Mouse (Mus musculus): ENCODE data around the gene Fars2. TPM values are rescaled to one million over a fixed set of nuclear protein-coding genes. Genes with fewer than 3 reads are reported as not detected.

The Fars2 gene
- polyA plus RNA-seq, 1 experiment from 2014 or later, result 32.4 TPM

DNA sequence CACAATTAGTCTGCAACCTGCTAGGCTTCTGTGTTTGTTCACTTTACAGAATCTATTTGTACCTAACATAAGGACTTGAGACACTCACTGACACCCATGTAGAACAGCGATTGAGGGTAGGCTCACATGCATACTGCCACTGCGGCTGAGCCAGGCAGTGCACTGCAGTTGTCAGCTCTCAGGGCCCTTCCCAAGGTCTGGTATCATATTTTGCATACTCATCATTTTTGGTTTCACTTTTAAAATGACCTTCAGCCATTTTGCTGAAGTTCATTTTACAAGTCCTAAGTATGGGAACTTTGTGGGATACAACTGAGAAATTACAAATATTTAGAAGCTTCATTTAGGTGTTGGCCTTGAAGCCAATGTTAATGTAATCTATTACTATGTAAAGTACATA is 73.4 kb downstream of the Fars2 start:
- H3K9me3 ChIP-seq, result no peaks in the 10 kb centered on the region
- no peak overlapping the region for H3K4me2 ChIP-seq
- H3K27me3 ChIP-seq, result no peaks in the 10 kb centered on the region
- ATAC-seq (ENCODE audit: insufficient number of reproducible peaks, insufficient read depth, low FRiP score, low TSS enrichment, low read depth), result no peak
- H3K4me3 ChIP-seq (replicated peaks), result no peak overlapping the region
- no peaks in the 10 kb centered on the region for H3K36me3 ChIP-seq
- no peak overlapping the region for H3K9ac ChIP-seq (replicated peaks)
- H3K4me1 ChIP-seq (replicated peaks), result no peaks in the 10 kb centered on the region
- WGBS, result 95% methylated on average over 2 of the region's 2 CpGs
- H3K27ac ChIP-seq, result no peak overlapping the region

DNA sequence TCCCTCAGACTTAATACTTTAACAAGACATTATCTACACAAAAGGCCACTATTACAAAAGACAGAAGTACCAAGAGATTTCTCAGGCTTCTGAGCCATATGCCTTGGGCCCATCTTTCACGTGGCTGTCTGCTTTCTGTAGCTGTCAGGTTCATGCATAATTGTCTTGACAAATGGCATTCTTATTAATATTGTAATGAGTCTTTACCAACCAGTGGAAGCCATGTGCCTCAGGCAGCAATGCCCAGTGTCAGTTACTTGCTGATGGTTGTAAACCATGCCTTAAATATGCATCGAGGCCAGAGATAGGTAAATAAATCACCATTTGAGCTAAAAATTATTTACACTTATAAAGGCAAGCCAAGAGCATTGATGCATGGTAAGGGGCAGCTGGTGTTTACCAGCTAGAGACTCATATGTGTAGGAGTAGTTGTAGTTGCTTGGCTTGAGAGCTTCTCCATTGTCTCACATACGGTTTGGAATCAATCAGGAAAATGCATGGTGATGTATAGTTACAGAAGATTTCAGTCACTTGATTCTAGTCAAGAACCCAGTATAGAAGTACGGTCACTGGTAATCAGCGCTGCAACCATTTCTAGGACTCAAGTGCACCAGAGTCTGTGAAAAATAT is 76.4 kb downstream of the Fars2 start:
- Histone ChIP-seq H3K4me3 (replicated peaks) (no peak overlapping the region), H3K36me3 (no peaks in the 10 kb centered on the region), H3K4me1 (replicated peaks) (peaks cover 6% of the 10 kb centered on the region), H3K9me3 (no peaks in the 10 kb centered on the region), H3K27ac (no peak overlapping the region), H3K9ac (replicated peaks) (no peak overlapping the region), H3K27me3 (no peaks in the 10 kb centered on the region), H3K4me2 (no peak overlapping the region)
- no peak for ATAC-seq (ENCODE audit: insufficient number of reproducible peaks, insufficient read depth, low FRiP score, low TSS enrichment, low read depth)
- 82% methylated on average over 5 of the region's 5 CpGs for WGBS

DNA sequence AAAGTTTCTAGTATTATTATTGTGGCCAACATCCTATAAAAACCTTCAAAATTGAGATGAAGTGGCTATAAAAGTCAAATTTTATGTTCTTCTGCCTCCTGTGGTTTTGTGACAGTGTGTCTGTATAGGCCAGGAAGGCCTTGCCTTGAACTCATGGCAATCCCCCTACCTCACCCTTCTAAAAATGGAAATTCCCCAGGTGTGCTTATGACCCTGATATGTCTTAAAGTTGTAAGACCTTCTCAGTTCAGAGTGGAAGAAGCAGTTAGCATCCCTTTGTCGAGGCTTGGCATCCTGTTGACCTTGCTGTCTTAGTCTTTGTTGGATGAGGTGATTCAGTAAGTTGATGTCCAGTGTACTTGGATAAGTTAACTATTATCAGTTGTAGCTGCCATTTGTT is 82.1 kb downstream of the Fars2 start:
- no peak overlapping the region for H3K9ac ChIP-seq (replicated peaks)
- ATAC-seq (ENCODE audit: insufficient number of reproducible peaks, insufficient read depth, low FRiP score, low TSS enrichment, low read depth), result no peak
- WGBS, result 90% methylated on average over 1 of the region's 1 CpGs
- H3K36me3 ChIP-seq, result no peaks in the 10 kb centered on the region
- no peak overlapping the region for H3K4me2 ChIP-seq
- no peaks in the 10 kb centered on the region for H3K9me3 ChIP-seq
- H3K4me3 ChIP-seq (replicated peaks), result no peak overlapping the region
- H3K4me1 ChIP-seq (replicated peaks), result peaks cover 6% of the 10 kb centered on the region
- H3K27ac ChIP-seq, result no peak overlapping the region
- H3K27me3 ChIP-seq, result no peaks in the 10 kb centered on the region

DNA sequence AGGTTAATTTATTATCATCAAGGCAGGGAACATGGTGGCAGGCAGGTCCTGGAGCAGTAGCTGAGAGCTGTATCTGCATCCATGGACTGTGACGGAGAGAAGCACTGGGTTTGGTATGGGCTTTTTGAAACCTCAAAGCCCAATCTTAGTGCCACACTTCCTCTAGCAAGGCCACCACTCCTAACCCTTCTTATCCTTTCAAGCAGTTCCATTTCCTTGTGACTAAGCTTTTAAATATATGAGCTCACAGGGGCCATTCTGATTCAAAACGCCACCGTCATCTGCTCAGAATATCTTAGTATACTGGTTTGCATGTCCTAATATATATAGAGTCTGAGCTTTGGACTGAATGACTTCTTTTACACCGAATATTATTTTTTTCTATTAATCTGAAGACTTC is 83.2 kb downstream of the Fars2 start:
- Histone ChIP-seq H3K9ac (replicated peaks) (no peak overlapping the region), H3K27ac (no peak overlapping the region), H3K4me3 (replicated peaks) (no peak overlapping the region), H3K4me2 (no peak overlapping the region), H3K27me3 (no peaks in the 10 kb centered on the region), H3K36me3 (no peaks in the 10 kb centered on the region), H3K9me3 (no peaks in the 10 kb centered on the region), H3K4me1 (replicated peaks) (peaks cover 6% of the 10 kb centered on the region)
- 93% methylated on average over 4 of the region's 4 CpGs for WGBS
- no peak for ATAC-seq (ENCODE audit: insufficient number of reproducible peaks, insufficient read depth, low FRiP score, low TSS enrichment, low read depth)

DNA sequence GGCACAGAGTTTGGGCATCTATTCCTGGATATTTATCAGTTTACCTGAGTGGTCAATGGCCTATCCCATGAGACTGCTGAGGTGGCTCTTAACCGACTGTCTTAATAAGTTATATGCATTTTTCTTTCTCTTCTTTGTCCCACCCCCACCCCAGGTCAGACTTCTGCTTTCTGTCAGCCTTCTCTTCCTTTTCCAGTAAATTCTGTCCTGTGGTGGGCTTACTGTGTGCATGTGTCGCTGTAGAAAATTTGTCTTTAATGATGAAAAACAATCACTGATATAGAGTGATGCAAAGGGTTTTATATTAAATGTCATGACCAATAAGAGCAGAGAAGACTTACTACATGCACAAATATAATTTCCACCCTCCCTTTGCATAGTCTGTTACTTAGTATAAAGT is 85.3 kb downstream of the Fars2 start:
- no peak for ATAC-seq (ENCODE audit: insufficient number of reproducible peaks, insufficient read depth, low FRiP score, low TSS enrichment, low read depth)

DNA sequence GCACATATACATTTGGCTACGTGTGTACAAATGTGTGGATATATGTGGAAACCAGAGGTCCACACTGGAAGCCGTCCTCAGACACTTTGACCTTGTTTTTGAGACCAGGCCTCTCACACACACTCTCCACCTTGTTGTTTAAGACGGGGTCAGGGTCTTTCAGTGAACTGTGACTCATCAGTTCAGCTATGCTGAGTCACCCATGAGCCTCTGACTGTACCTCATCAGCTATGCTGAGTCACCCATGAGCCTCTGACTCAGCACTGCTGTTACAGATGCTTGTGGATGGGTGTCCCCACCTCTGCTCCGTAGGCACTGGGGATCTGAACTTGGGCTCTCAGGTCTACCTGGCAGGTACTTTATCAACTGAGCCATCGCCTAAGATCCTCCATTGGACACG is 85.8 kb downstream of the Fars2 start:
- no peaks in the 10 kb centered on the region for H3K36me3 ChIP-seq
- 89% methylated on average over 6 of the region's 6 CpGs for WGBS
- no peaks in the 10 kb centered on the region for H3K27me3 ChIP-seq
- no peaks in the 10 kb centered on the region for H3K9me3 ChIP-seq
- H3K4me1 ChIP-seq (replicated peaks), result no peaks in the 10 kb centered on the region
- no peak overlapping the region for H3K4me3 ChIP-seq (replicated peaks)
- no peak overlapping the region for H3K27ac ChIP-seq
- no peak overlapping the region for H3K9ac ChIP-seq (replicated peaks)
- ATAC-seq (ENCODE audit: insufficient number of reproducible peaks, insufficient read depth, low FRiP score, low TSS enrichment, low read depth), result no peak; the same call in 1 of the 2 replicates
- no peak overlapping the region for H3K4me2 ChIP-seq

More for the DNA sequence above, 85.3 kb downstream of the Fars2 start:
- Histone ChIP-seq H3K4me2 (no peak overlapping the region), H3K27me3 (no peaks in the 10 kb centered on the region), H3K4me3 (replicated peaks) (no peak overlapping the region), H3K4me1 (replicated peaks) (peaks cover 4% of the 10 kb centered on the region), H3K27ac (no peak overlapping the region), H3K36me3 (no peaks in the 10 kb centered on the region), H3K9ac (replicated peaks) (no peak overlapping the region), H3K9me3 (no peaks in the 10 kb centered on the region)
- WGBS, result 87% methylated on average over 2 of the region's 2 CpGs

DNA sequence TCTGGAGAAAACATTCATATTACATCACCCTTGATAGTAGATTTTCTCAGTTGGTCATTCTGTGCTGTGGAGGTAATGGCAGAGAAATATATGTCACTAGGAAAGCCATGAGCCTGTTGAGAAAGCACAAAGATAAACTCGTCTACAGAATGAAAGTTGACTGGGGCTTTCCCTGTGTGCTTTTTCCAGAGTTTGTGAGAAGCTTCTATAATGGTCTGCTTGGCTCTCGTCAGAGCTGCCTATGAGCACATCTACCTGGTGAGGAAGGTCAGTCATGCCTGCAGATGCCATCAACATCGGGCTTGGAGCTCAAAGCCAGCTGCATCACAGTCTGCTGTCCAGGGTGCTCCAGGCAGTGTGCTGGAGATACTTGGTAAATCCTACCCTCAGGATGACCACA is 87.1 kb downstream of the Fars2 start:
- H3K27ac ChIP-seq, result no peak overlapping the region
- WGBS, result 78% methylated on average over 3 of the region's 3 CpGs
- no peak for ATAC-seq (ENCODE audit: insufficient number of reproducible peaks, insufficient read depth, low FRiP score, low TSS enrichment, low read depth)
- no peaks in the 10 kb centered on the region for H3K4me1 ChIP-seq (replicated peaks)
- no peaks in the 10 kb centered on the region for H3K27me3 ChIP-seq
- no peak overlapping the region for H3K9ac ChIP-seq (replicated peaks)
- no peak overlapping the region for H3K4me3 ChIP-seq (replicated peaks)
- H3K9me3 ChIP-seq, result no peaks in the 10 kb centered on the region
- no peak overlapping the region for H3K4me2 ChIP-seq
- H3K36me3 ChIP-seq, result no peaks in the 10 kb centered on the region

DNA sequence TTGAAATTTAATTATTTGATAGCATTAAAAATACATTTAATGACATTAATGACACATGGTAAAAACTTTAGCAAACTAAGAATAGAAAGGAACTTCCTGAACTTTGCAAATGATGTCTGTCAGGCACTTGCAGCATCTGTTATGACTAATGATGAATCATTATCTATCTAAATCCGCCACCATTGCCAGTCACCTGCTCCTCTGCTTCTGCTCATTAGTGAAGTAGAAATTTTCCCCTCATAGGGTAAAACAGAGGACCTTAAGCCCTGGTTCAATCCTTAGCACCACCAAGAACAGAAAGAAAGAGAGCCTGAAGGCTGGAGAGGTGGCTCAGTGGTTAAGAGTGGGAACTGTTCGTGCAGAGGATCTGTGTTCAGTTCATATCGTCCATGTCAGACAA is 93.8 kb downstream of the Fars2 start:
- H3K4me1 ChIP-seq (replicated peaks), result no peaks in the 10 kb centered on the region
- H3K4me2 ChIP-seq, result no peak overlapping the region
- 86% methylated on average over 3 of the region's 3 CpGs for WGBS
- no peaks in the 10 kb centered on the region for H3K9me3 ChIP-seq
- no peak for ATAC-seq (ENCODE audit: insufficient number of reproducible peaks, insufficient read depth, low FRiP score, low TSS enrichment, low read depth)
- H3K27me3 ChIP-seq, result no peaks in the 10 kb centered on the region
- H3K36me3 ChIP-seq, result no peaks in the 10 kb centered on the region
- H3K9ac ChIP-seq (replicated peaks), result no peak overlapping the region
- no peak overlapping the region for H3K27ac ChIP-seq
- H3K4me3 ChIP-seq (replicated peaks), result no peak overlapping the region

DNA sequence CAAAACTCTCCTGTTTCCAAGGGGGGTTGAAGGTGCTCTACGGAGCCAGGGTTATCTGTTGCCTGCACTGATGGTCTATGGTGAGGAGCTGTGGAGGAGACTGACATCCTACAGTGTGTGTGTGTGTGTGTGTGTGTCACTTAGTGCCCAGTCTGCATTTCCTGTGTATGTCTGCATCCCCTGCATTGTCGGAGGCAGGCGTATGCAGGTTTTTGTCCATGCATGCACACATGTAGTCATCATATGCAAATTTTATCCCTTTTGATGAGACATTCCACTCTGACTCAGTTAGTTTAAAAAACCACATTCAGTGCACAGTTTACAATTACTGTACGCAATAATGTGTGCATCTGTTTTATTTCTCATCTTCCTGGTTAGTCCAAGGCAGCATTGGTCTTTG is 96.8 kb downstream of the Fars2 start:
- H3K27ac ChIP-seq, result no peak overlapping the region
- no peaks in the 10 kb centered on the region for H3K4me1 ChIP-seq (replicated peaks)
- no peak for ATAC-seq (ENCODE audit: insufficient number of reproducible peaks, insufficient read depth, low FRiP score, low TSS enrichment, low read depth)
- H3K4me3 ChIP-seq (replicated peaks), result no peak overlapping the region
- H3K9ac ChIP-seq (replicated peaks), result no peak overlapping the region
- no peaks in the 10 kb centered on the region for H3K27me3 ChIP-seq
- no peaks in the 10 kb centered on the region for H3K9me3 ChIP-seq
- no peak overlapping the region for H3K4me2 ChIP-seq
- no peaks in the 10 kb centered on the region for H3K36me3 ChIP-seq
- 86% methylated on average over 4 of the region's 4 CpGs for WGBS

DNA sequence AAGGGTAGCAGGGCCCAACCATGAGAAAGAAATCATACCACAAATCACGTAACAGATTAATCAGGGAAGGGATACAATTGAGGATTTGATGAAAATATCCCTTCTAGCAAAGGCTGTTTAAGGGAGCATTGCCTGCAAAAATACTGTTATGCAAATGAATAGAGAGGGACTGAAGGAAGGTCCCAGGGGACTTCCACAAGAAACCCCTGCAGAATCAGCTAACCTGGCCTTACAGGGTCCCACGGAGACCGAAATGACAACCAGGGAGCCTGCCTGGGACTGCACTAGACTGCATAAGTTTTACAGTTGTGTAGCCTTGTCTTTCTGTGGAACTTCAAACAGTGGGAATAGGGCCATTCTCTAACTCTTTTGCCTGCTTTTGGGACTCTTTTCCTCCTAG is 98.8 kb downstream of the Fars2 start:
- H3K4me1 ChIP-seq (replicated peaks), result no peaks in the 10 kb centered on the region
- H3K27me3 ChIP-seq, result no peaks in the 10 kb centered on the region
- ATAC-seq (ENCODE audit: insufficient number of reproducible peaks, insufficient read depth, low FRiP score, low TSS enrichment, low read depth), result no peak
- no peak overlapping the region for H3K27ac ChIP-seq
- no peaks in the 10 kb centered on the region for H3K36me3 ChIP-seq
- H3K9ac ChIP-seq (replicated peaks), result no peak overlapping the region
- no peak overlapping the region for H3K4me3 ChIP-seq (replicated peaks)
- H3K9me3 ChIP-seq, result no peaks in the 10 kb centered on the region
- 87% methylated on average over 3 of the region's 3 CpGs for WGBS
- no peak overlapping the region for H3K4me2 ChIP-seq

DNA sequence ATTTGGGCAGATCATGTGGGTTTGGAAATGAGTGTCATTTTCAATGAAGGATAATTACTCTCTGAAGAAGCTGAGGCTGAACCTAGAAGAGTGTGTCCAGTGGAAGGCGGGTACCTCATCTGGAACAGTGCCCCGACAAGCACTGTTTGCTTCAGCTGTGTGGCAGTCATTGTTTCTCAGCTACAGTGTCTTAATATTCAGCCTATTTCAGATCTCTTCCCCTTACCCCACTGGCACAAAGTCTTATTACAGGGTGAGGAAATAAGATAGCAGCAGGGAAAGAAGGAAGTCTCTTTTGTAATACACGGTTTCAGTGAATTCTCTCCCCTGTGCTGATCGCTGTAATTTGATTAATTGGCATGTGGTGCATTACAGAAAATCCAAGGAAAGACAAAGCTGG is 101.1 kb downstream of the Fars2 start:
- H3K36me3 ChIP-seq, result no peaks in the 10 kb centered on the region
- H3K4me2 ChIP-seq, result no peak overlapping the region
- H3K9me3 ChIP-seq, result no peaks in the 10 kb centered on the region
- H3K4me1 ChIP-seq (replicated peaks), result no peaks in the 10 kb centered on the region
- 84% methylated on average over 4 of the region's 4 CpGs for WGBS
- no peak overlapping the region for H3K9ac ChIP-seq (replicated peaks)
- H3K27ac ChIP-seq, result no peak overlapping the region
- no peak overlapping the region for H3K4me3 ChIP-seq (replicated peaks)
- H3K27me3 ChIP-seq, result no peaks in the 10 kb centered on the region
- no peak for ATAC-seq (ENCODE audit: insufficient number of reproducible peaks, insufficient read depth, low FRiP score, low TSS enrichment, low read depth)

DNA sequence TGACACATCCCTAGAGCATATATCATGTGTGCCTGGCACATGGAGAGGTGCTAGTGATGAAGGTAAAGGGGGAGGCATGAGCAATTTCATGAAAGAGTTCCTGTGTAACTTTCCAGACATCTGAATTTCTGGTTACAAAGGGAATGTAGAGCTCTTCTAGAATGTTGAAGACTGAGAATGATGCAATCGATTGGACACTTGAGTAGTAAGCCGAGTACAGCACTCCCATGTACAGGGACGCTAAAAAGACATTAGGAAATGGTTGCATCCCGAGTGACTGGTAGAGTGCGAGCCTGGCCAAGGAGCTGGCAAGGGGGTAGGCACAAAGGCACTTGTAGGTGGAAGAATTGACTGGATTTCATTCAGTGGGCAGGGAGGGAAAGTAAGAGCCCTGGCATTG is 102.3 kb downstream of the Fars2 start:
- ATAC-seq (ENCODE audit: insufficient number of reproducible peaks, insufficient read depth, low FRiP score, low TSS enrichment, low read depth), result no peak
- 89% methylated on average over 5 of the region's 5 CpGs for WGBS

More for the DNA sequence above, 102.3 kb downstream of the Fars2 start:
- Histone ChIP-seq H3K4me3 (replicated peaks) (no peak overlapping the region), H3K36me3 (no peaks in the 10 kb centered on the region), H3K27ac (no peak overlapping the region), H3K9ac (replicated peaks) (no peak overlapping the region), H3K4me1 (replicated peaks) (no peaks in the 10 kb centered on the region), H3K4me2 (no peak overlapping the region), H3K27me3 (no peaks in the 10 kb centered on the region), H3K9me3 (no peaks in the 10 kb centered on the region)

Data from limb, embryonic 12.5 days (tissue).